Mouse (Mus musculus) kidney, postnatal 36 days (tissue): ENCODE data around the gene 1700022I11Rik.

Source experiments
- DNase-seq, 2 experiments: peaks; one replicate each; pipeline ENCODE4 v3.0.0; 2021 to 2022; ENCODE audit warnings: mixed read lengths in 2 of 2

Gene 1700022I11Rik

GRCm38 (mm10) chr4:43004951-43005350 lies 35.5 kb downstream of the 1700022I11Rik start:
- no peak for DNase-seq

DNA sequence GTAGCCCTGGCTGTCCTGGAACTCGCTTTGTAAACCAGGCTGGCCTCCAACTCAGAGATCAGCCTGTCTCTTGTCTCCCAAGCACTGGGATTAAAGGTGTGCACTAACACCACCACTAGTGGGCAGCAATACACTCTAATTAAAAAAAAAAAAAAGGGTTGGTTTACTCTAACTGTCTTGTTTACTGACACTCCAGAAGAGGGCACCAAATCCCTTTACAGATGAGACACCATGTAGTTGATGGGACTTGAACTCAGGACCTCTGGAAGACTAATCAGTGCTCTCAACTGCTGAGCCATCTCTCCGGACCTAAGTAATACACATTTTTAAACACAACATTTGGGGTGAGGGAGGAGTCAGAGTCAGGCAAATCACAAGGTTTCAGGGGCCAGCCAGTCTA lies 36.4 kb downstream of the 1700022I11Rik start:
- peak; percentile 53 to 70 for DNase-seq

- peak; percentile 88 to 92 for DNase-seq
Observed at GRCm38 (mm10) chr4:43010161-43011038, 41.0 kb downstream of the 1700022I11Rik start, which contains the start of gene Fancg. Gene Fancg (minus strand): TSS chr4:43010506.

DNA sequence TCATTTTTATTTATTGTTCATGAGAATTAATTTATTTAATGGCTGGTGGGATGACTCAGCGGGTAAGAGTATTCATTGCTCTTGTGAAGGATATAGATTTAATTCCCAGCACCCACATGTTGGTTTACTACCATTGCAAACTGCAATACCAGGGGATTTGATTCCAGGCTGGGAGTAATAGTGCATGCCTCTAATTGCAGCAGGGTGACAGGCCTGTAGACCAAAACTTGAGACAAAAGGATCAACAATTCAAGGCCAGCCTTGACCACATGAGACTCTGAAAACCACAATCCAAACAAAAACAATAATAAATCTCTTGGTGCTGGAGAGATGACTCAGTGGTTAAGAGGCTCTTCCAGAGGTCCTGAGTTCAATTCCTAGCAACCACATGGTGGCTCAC lies 42.7 kb downstream of the 1700022I11Rik start:
- DNase-seq: no peak

GRCm38 (mm10) chr4:43018156-43018555 lies 48.8 kb downstream of the 1700022I11Rik start:
- no peak for DNase-seq

DNA sequence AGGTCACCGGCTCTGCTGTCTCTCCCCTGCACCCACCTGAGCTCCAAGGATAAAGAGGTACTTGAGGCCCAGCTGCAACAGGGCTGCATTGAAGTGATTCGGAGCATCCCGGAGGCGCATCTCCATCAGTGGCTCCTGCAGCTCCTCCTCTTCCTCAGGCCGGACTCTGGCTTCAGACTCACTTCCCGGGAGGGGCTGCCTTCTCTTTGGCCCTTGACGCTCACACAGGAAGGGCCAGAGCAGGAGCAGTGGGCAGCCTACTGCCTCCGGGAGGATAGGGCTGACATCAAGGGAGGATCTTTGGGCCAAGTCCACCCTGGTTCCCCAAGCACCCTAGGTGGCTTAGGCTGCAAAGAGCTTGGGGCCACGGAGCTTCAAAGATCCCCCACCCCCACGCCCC lies 49.8 kb downstream of the 1700022I11Rik start:
- DNase-seq: no peak

- DNase-seq: no peak
Observed at GRCm38 (mm10) chr4:43019641-43020465, 50.4 kb downstream of the 1700022I11Rik start.

DNA sequence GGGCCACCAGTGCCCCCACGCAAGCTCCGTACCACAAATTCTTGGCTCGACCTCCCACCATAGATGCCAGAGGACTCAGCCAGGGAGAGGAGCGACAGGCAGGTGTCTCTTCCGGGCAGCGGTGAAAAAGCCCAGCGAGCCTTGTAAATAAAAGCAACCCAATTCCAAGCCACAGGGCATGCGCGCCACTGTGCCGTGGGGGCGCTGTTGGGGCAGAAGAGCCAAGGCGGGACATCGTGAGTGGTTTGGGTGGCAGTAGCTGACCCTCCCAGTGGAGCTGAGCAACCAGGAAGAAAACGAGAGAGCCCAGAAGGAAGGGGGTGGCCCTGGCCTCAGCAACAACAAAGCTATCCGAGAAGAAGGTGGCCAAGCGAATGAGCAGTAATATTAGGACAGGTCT lies 51.5 kb downstream of the 1700022I11Rik start:
- no peak for DNase-seq

DNA sequence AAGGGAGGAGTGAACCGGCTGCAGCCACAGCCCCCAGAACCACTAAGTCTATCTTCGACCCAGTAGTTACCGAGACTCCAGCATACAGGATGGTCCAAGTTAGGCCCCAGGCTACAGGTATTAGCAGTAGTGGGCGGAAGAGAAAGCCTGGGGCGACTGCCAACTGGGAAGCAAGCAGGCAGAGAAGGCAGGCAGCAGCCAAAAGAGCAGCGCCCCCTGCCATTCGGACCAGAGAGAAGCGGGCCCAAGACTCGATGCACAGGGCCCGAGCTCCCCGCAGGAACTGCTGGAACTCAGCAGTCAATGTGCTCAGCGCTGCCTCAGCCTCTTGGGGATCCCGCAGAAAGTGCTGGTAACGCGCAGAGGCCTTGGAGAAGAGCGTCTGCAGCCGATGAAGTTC lies 51.9 kb downstream of the 1700022I11Rik start:
- no peak for DNase-seq

DNA sequence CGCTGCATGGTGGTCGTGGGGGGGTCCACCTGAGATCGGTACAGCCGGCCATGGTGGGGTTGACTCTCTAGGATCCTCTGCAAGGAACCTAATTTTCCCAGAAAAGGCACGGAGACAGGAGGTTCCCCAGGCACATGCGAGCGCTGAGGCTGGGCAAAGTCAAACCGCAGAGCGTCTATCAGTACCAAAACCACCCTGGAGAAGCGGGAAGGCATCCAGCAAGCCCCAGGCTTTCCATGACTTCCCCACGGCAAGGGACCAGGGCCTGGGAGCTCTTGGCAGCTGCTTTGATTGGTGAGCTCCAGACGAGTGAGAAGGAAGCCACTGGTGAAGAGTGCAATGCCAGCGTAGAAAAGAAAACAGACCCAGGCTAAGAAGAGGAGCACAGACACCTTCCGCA lies 55.3 kb downstream of the 1700022I11Rik start:
- no peak for DNase-seq

GRCm38 (mm10) chr4:43025084-43025960 lies 55.9 kb downstream of the 1700022I11Rik start, which contains the start of gene Pigo:
Gene Pigo (minus strand): TSS chr4:43025819.
- peak; percentile 95 to 97 for DNase-seq

DNA sequence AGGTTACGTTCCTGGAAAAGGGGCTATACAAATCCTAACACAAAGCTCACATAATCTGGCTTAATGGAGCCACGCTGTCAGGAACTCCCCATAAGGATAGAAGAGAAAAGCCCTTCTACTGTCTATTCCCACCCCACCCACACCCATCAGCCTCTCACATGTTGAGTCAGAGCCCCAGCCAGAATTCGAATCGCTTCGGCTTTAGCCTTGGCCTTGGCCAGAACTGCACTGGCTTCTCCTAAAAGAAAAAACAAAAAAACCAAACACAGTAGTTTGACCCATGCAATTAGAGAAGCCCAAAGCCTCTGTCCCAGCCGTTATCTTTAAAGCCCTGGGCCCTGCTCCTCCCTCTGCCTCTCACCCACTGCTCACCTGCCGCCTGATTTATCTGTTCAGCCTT lies 59.7 kb downstream of the 1700022I11Rik start:
- DNase-seq: no peak

DNA sequence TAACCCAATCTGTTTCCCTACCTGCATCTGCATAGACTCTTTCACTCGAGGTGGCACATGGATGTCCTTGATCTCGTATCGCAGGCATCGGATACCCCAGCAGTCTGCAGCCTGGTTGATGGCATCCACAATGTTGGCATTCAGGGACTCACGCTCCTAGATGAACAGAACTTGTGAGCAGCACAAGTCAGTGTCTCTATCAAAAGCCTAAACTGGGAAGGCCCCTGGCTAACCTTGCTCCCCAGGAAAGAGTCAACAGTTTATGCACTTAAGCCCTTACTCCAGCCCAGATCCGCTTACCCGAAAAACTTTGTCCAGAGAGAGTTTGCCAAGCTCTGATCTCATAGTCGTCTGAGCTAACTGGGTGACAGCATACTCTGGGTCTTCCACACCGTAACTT lies 60.3 kb downstream of the 1700022I11Rik start:
- no peak for DNase-seq

GRCm38 (mm10) chr4:43030352-43030751 lies 60.9 kb downstream of the 1700022I11Rik start:
- DNase-seq: no peak

GRCm38 (mm10) chr4:43030780-43031230 lies 61.4 kb downstream of the 1700022I11Rik start:
- DNase-seq: peak; percentile 49 to 70

- DNase-seq: peak; percentile 97
Observed at GRCm38 (mm10) chr4:43031237-43031995, 62.0 kb downstream of the 1700022I11Rik start, which contains the start of gene Stoml2. Gene Stoml2 (minus strand): TSS chr4:43031710.

DNA sequence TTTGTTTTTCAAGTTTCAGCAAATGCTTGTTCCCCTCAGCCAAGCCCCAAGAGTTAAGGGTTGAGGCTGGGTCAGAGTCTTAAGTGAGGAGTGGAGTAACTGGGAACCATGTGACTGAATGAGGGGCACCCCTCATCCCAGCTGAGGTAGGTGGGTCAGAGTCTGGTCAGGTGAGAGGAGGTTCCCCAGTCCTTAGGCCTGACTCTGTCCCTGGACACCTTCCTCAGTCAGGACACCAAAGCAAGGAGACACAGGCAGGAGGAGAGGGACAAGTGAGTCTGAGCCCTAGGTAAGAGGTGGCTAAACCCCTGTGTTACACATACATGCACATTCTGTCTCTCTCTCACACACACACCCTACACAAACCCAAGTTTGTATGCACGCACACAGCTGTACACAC lies 63.1 kb downstream of the 1700022I11Rik start:
- DNase-seq: no peak
